Mouse (Mus musculus) cerebellum, adult 2 months (tissue): ENCODE measurements at regions not wholly inside any gene's neighbourhood (a gene's known extent, or its start where the extent isn't known, plus 50 kb on each side); places are given as distances from the start of the nearest gene placed in this dataset.

Experiments used
- CTCF ChIP-seq: fragments of 200-500 bp; IDR thresholded peaks from 2 replicates; pipeline ENCODE4 v1.5.1; 2011; ENCODE audit warnings: low read depth, mild to moderate bottlenecking, control low read depth, low read length, moderate library complexity, borderline replicate concordance; ENCODE audit not compliant: insufficient read depth
- POLR2A ChIP-seq: fragments of 200-500 bp; IDR thresholded peaks from 2 replicates; pipeline ENCODE4 v1.6.1; 2011; ENCODE audit warnings: low read length, control low read depth, borderline replicate concordance; ENCODE audit not compliant: insufficient read depth

DNA sequence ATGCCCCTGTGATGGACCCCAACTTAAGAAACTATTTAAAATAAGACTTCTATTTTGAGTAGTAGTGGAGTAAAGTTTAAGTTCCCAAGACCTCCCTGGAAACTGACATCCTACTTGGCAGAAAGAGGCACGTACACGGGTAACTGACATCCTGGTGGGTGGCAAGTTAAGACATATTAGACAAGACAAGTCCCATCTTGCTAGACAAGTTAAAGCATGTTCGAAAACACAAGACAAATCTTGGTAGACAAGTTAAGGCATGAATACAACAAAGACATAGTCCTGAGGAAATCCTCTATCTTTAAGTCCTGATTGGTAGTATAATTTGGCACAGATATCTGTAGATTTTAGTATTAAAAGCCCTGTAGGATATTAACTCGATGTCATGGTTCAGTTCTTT is 1332.6 kb downstream of the Gm37988 start:
- no peak for TF ChIP-seq CTCF
- no peak for TF ChIP-seq POLR2A
